Mouse (Mus musculus) cerebellum, adult 9-11 months (tissue): ENCODE results near the gene Aqp2.

ENCODE experiments used
- DNase-seq: peaks from one replicate; pipeline ENCODE4 v3.0.0; 2022

The Aqp2 gene

DNA sequence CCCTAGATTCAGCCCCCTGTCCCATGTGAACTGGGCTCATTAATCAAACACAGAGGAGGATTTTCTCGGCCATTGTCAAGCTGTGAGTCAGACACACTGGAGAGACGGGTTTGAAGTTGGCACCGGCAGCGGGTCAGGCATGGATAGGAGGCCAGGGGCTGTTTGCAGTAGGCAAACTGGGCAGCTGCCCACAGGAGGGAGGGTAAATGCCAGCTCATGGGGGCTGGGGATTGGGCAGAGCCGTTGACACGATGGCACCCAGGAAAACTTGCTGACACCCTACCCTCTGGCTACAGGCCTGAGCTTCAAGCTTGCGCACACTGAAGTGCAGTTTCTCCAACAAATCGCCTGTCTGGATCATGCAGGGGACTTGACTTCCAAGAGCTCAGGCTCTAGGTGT, 13.3 kb downstream of the Aqp2 start:
- peak; percentile 47 for DNase-seq

DNA sequence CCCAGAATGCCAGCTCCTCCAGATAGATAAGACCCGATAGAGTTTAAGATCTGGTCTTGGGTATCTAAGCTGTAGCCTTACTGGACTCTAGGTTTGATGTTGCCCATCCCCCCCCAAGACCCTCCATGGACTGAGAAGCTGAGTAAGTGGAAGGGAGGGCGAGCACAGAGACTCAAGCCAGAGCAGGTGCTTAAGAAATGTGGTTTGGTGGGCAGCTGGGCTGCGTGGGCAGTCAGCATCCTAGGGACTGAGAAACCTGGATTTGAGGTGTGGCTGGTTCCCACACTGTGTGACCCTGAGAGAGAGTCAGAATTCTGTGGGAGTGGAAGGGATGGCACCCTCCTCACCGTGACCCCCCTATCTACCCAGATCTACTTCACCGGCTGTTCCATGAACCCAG, 14.0 kb downstream of the Aqp2 start:
- DNase-seq: peak; percentile 26

DNA sequence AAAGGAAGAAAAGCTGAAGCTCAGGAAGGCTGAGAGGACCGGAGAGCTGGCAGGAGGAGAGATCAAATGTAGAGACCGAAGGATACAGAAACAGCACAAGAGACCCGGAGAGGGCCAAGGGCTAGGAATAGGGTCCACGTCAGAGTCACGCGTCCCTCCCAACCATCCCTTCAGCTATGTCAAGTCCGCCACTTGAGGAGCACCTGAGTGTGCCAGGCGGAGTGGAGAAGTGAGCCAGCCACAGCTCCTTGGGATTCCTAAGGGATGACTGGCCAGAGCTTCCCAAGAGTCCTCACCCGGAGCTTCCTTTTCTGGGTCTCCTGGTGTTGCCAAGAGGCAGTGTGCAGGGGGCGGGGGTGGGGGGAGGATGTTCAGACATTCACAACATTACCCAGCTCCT, 16.1 kb downstream of the Aqp2 start:
- DNase-seq: peak; percentile 53

DNA sequence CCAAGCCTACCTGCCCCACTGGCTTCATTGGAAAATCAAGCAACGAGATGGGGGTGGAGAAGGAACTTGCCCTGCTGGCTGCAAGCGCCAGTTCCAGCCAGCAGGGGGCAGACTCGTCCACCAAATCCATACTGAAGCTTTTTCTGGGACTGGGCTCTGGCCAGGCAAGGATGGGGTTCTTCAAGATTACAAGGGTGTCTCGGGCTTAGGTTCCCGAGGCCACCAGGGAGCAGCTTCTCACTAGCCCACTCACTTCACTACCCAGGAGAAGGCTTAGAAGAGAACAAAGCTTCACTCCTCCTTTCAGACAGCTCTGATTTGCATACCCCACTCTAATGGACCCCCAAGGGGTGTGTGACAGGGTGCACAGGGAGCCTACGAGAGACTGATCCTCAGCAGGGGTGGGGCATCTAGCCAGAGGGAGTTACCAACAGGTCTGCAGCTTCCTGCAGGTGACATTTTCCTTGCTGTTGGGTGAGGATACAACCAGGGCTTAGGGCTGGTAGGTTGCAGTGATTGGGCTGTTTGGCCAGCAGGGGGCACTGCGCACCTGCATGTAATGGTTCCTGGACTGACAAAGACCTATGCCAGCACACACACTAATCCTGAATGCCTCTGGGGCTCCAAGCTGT, 17.3 kb downstream of the Aqp2 start:
- DNase-seq: peak; percentile 96

DNA sequence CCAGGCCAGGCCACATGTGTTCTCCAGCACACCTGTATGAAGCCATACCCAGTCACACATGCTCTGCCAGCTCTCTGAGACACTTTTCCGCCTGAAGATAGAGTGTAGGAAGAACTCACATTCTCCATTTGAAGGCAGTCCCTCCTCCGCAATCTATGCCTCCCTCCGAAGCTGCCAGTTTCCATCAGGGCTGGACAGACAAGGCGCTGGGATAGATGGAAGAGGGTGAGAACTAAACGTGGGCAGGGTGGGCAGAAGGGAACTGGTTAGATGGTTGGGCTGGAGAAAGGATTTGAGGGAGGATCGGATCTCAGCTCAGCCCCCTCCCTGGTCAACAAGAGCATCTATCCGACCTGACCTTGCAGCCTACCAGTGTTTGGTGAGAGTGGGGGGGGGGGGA, 18.0 kb downstream of the Aqp2 start:
- peak; percentile 66 for DNase-seq

DNA sequence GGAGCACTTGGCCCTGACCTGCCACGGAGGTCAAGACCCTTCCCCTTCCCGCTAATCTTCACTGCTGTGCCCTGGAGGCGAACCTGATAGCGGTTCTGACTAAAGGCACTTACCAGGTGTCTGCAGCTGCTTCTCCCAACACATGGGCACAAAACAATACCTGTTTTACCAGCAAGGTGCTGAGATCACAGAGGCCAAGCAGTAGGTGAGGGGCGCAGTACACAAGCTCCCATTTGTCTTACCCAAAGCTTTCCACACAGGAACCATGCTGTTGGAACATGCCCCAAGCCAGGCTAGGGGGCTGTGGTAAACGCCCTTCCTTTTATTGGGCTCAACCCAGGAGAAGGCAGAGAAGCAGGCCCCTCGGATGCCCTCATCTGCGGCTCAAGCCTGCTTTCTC, 18.7 kb downstream of the Aqp2 start:
- peak; percentile 55 for DNase-seq

DNA sequence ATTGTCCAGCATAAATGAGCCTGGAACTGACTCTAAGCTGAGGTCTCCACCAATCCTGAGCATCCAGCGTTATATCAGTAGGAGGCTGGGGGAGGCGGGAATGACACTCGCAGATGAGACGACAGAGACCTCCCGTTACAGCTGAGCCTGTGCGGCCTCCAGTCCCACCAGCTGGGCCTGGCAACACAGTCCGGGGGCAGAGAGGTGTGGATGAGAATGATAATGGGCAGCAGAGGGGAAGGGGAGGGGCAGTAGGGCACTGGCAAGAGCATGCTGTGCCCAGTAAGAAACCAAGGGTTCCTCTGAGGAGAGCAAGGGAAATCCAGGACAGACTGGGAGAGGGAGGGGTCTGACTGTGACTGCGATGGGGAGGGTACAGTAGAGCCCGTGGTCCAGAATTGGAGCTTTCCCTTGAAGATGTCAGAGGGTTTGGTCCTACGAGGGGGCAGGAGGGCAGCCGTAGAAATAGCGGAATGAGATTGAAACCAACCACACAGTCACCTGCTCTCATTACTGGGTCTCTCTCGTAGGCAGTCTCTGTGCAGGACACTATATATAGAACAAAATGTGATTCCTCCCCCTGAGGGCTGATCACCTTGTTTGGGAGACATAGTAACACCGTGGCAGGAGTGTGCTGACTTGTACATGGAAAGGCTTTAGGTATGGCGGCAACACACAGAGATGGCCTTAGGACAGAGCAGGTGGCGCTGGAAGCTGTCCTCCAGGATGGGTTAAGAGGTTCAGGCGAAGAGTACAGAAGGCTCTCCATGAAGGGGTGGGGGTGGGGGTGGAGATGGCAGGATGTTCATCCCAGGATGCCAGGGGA, 20.6 kb downstream of the Aqp2 start:
- peak; percentile 85 for DNase-seq

DNA sequence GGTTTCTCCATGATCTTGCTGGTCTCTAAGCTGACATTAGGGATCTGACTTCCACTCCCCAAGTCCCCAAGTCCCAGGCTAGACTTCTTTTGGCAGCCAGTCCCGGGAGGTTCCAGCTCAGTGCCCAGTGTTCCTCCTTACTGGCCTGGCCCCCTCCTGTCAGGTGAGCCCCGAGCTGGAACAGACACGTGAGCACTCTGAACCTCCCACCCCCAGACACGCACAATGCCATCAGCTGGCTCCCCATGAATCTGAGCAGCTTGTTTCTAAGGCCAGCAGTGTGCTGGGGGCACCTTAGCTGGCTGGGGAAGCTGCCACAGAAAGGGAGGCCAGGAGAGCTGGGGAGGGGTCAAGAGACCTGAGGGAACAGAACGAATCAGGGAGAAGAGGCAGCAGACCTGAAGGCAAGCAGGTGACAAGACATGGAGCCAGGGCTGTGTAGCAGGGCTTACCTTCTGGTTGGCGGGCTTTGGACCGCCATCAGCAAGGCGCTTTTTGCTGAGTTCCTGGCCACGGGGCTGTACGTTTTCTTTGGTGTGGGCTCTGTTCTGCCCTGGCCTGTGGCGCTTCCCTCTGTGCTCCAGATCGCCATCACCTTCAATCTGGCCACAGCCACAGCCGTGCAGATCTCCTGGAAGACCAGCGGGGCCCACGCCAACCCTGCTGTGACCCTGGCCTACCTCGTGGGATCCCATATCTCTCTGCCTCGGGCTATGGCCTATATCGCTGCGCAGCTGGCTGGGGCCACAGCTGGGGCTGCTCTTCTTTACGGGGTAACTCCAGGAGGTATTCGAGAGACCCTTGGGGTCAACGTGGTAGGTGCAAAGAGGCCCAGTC, 22.3 kb downstream of the Aqp2 start, which contains the start of gene Aqp6:
Gene Aqp6 (plus strand): TSS at position 415 of the 837 bp plus-strand sequence.
- peak; percentile 92 for DNase-seq

DNA sequence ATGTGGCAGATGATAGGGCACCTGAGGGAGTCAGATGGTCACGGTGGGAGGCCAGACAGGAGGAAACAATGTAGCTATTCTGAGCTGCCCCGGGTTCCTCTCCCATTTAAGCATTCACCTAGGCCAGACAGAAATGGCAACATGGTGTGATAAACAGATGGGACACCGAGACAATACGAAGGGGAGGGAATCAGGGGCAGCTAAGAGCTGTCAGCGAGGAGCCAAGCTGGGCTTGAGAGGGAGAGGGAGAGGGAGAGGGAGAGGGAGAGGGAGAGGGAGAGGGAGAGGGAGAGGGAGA, 22.9 kb downstream of the Aqp2 start:
- DNase-seq: peak; percentile 96

DNA sequence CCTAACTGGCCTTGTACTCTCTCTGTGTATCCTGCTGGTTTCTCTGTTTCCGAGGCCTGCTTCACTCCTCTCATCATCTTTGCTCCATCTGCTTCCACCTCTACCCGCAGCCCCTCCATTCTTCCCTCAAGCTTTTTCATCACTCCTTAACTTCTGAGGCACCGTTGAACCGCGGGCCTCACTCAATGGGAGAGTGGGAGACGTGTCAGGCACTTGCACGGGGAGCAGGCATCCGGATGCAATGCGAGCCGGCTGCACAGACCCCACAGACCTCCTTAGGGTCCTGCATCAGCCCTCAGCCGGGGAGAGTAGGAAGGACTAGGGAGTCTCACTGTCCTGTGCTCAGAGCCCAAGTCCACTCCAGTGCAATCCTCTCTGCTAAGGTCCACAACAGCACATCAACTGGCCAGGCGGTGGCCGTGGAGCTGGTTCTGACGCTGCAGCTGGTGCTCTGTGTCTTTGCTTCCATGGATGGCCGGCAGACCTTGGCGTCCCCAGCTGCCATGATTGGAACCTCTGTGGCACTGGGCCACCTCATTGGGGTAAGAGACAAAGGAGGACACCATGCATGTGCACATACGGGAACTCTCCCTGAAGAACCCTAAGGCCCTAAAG, 23.5 kb downstream of the Aqp2 start:
- peak; percentile 75 for DNase-seq

DNA sequence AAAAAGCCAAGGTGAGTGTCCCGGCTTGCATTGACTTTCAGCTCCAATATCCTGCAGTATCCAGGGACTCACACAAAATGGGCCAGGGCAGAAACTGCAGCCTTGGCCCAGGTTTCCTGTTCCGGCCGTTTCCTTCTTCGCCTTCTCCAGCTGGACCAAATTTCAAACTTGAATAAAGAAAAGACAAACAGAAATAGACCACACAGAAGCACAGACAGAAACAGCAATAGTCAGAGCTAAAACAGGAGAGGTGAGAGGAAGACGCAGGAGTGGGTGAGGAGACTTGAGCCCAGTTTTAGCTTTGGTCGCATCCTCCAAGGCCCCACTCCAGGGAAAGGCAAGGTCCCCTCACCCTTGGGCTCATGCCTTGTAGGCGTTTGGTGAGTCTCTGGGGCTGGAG, 24.4 kb downstream of the Aqp2 start:
- DNase-seq: no peak

DNA sequence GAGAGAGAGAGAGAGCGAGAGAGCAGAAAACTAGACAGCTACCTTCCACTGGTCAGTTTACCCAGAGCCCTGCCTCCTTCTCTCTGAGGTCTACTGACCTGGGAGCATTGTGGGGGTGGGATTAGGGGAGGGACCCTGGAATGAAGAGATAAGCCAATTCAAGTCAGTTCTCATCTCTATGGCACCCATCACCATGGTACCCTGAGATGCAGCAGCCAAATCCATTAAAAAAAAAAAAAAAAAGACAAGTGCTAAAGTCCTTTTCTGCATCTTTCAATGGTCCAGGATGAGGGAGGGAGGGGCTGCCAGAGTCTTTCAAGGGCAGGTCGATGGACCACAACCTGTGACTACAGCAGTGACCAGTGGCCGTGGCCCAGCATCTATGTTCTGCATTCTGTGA, 26.7 kb downstream of the Aqp2 start:
- DNase-seq: peak; percentile 20

DNA sequence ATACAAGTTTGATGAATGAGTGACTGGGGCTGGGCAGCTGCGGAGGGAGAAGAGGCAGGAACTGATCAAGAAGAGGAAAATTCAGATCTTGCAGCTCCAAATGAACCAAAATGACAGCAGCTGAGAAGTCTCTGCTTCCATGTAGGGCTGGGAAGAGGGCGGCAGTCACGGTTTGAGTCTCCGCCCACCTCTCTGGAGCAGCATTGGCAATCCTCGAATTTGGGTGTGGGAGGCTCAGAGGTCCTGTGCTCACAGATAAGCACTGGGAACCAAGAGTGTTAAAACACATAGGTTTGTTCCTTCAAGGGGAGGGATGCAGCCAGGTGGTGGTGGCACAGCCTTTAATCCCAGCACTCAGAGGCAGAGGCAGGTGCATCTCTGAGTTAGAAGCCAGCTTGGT, 27.7 kb downstream of the Aqp2 start:
- peak; percentile 31 for DNase-seq

DNA sequence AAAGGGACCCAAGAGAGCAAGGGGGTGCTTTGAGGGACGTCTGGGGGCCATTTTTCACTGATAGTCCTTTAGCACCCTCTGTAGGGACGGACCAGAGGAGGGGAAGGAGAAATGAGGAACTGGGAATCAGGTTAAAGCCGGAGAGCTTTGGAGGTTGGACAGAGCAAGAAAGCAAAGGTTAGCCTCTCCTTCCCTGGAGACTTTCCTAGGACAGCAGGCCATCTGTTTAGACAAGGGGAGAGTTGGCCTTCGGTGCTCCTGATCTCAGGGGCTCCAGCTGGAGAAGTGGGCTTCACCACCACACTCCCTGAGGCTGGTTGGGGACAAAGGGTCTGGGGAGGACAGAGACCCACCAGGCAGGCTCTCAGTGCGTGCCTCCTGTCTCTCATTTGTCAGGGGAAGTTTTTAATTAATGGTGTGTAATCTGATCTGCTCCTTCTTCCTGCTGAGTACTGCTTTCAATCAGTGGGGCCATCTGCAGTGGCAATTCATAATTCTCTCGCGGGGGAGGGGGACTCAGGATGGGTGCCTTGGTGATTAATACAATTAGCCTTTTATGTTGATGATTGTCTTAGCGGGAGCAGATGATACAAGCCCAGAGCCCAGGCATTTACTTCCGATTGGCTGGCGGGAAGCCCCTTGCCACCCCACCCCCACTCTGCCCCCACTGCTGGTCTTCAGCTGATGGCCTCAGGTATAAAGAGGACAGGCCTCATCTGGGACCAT, 28.7 kb downstream of the Aqp2 start:
- peak; percentile 56 for DNase-seq

DNA sequence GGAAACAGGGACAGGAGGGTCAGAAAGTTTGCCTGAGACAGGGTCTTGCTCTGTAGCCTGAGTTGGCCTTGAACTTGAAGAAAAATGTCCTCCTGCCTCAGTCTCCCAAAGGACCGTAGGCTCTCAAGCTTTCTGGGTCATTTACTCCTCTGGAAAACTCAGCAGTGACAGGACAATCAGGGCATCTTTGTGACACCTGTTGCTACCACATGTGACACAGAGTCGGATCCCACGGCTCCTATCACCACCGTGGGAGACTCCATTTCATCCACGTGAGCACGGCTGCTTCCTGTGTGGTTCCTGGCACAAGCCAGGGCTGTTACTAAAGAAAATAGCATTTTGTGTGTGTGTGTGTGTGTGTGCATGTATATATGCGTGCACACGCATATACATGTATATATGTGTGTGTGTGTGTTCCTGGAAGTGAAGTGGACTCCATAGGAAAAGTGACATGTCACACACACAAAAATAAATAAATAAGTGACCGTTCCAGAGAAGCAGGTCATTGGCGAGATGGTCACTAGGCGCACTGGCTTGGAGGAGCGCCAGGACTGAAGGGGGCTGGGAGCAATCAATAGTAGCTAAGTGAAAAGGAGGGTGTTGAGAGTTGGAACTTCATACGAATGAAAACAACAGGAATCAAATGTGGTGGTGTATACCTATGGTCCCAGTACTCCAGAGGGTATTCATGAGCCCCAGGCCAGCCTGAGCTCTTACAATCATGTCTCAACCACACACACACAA, 29.7 kb downstream of the Aqp2 start:
- peak; percentile 37 for DNase-seq

DNA sequence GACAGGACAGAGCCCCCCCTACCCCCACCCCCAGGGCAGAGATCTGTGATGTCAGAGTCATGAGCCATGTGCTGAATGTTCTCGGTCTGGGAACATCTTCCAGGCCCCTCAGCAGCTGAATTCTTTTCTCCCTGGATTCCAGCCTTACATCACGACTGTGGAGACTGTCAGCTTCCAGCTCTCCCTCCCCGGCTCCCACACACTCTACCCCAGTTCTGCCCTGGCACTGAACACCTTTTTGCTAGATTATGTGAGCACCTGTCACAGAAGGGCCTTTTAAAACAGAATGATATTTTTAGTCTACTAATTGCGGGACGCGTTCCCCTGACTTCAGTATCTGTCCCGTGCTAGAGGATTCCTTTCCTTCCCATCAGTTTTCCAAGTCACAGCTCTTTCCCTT, 32.7 kb downstream of the Aqp2 start:
- DNase-seq: no peak

DNA sequence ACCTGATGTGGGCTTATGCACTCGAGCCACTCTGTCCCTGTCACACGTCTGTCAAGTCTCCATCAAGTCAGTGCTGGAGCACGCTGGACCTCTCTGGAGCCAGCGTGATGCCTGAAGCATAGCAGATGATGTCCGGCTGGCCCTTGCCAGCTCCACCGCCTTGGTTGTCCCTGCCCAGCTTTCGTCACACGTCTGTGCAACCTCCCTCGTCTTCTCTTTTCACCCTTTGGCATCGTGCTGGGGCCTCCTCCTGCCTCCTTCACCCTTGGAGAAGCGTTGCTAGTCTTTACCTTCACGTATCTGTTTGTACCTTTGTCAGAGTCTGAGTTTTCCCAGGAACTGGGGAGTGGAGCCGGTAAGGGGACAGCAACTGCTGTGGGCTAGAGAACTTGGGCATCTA, 35.4 kb downstream of the Aqp2 start:
- peak; percentile 26 for DNase-seq

DNA sequence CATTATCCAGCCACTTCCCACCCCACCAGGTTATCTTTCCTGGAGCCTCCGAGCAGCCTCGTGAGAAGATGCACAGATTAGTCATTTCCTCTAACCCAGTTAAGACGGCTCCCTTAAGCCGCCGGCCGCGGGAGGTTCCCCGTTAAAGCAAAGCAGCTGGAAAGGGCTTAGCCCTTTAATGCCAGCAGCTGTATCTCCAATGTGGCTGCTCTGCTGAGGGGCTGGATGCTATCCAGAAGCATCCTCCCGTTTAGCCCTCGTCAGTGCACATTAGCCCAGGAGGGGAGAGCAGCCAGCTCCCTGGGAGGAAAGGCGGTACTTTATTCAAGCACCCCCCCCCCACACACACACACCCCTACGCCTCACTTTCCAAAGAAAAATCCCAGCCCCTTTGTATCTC, 35.9 kb downstream of the Aqp2 start:
- DNase-seq: peak; percentile 36

DNA sequence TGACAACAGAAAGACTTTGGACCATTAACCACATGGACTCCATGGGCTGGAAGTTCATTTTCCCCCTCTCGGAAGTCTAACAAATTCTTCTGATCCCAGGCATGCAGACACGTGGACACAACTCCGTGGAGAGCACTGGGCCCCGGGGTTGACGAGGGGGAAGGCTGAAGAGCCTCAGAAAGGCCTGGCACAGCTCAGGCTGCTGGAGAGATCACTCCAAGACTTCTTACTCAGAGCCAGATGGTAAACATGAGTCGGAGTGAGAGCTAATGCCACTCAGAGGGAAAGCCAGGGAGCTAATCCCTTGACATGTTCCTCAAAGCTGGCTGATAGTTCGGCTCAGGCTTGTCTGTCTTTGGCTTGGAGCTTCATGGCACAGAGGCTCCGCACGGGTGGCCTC, 36.4 kb downstream of the Aqp2 start:
- DNase-seq: peak; percentile 56

DNA sequence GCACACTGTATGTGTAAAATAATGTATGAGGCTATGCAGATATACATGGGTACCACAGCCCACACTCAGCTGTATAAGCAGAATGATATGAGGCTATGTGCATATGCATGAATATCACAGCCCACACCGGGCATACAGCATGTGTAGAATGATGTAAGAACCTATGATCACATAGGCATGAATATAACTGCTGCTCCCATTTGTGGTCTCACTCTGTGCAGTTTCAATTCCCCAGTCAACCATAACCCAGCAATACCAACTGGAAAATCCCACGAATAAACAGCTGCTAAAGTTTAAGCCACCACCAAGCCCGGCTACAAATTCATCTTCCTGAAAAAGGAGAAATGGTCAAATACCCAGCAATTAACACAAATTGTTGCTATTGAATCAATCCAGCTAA, 39.7 kb downstream of the Aqp2 start:
- no peak for DNase-seq

DNA sequence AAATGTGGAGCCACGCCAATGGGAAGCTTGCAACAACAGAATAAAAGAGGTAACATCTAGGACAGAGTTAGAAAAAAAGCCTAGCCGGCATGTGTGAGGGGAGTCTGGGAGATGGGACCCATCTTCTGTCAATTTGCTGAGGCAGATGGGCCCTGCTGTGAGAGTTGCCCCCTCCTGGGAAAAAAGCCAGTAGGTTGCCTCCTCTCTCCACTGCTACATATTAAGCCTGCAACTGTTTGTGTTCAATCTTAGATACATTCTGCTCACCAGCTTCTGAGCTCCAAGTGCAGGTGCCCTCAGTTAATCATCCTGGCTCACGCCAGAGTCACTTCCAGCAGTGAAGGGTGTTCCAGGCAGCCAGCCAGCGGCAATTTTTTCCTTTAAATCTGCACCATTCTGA, 41.0 kb downstream of the Aqp2 start:
- peak; percentile 40 for DNase-seq

DNA sequence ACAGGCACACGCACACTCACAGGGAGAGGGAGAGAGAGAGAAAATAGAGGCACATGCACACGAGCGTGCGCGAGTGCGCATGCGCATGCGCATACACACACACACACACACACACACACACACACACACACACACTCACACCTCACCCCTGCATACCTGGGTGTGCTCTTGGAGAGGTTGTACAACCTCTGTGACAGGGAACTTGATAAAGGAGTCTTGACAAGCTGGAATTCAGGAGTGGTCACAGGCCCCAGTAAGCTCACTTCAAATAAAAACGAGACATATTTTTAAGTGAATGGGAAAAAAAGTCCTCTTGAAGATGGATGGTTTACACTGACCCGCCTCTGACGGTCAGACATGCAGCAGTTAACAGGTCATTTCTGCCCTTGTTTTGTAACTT, 43.2 kb downstream of the Aqp2 start:
- DNase-seq: no peak
